Mouse (Mus musculus) thymus, adult 2 months (tissue): ENCODE results near the gene Prep. TPM values are rescaled to one million over a fixed set of nuclear protein-coding genes. Genes with fewer than 3 reads are reported as not detected.

Experiments used
- DNase-seq: peaks from one replicate; pipeline ENCODE4 v3.0.0; 2021
- H3K27ac ChIP-seq: fragments of 200-500 bp; 2 replicates; pipeline ENCODE4 v1.5.1; 2012; ENCODE audit warnings: low read length, control low read depth; ENCODE audit not compliant: control insufficient read depth, insufficient read depth
- H3K27me3 ChIP-seq: fragments of 200-500 bp; 2 replicates; pipeline ENCODE4 v1.6.1; 2012; ENCODE audit warnings: mild to moderate bottlenecking, low read length, moderate library complexity, mixed read lengths; ENCODE audit not compliant: control insufficient read depth, insufficient read depth
- H3K36me3 ChIP-seq: fragments of 200-500 bp; 2 replicates; pipeline ENCODE4 v1.6.1; 2012; ENCODE audit warnings: mild to moderate bottlenecking, low read length, moderate library complexity; ENCODE audit not compliant: control insufficient read depth, insufficient read depth
- H3K4me1 ChIP-seq: fragments of 200-500 bp; replicated peaks from 2 replicates; pipeline ENCODE4 v1.6.1; 2012; ENCODE audit warnings: low read length; ENCODE audit not compliant: control insufficient read depth, insufficient read depth
- H3K4me3 ChIP-seq: fragments of 200-500 bp; 2 replicates; pipeline ENCODE4 v1.5.1; 2012; ENCODE audit warnings: mild to moderate bottlenecking, low read length, control low read depth, moderate library complexity; ENCODE audit not compliant: control insufficient read depth, insufficient read depth
- CTCF ChIP-seq: fragments of 200-500 bp; IDR thresholded peaks from 2 replicates; pipeline ENCODE4 v1.5.1; 2012; ENCODE audit warnings: mild to moderate bottlenecking, control low read depth, low read length, moderate library complexity, borderline replicate concordance; ENCODE audit not compliant: control insufficient read depth, poor library complexity, insufficient read depth; ENCODE audit errors: extremely low read depth
- POLR2A ChIP-seq: fragments of 200-500 bp; IDR thresholded peaks from 2 replicates; pipeline ENCODE4 v1.6.1; 2012; ENCODE audit warnings: mild to moderate bottlenecking, low read length, control low read depth, moderate library complexity; ENCODE audit not compliant: control insufficient read depth, poor library complexity, insufficient read depth; ENCODE audit errors: extremely low read depth
- WGBS: fragments of 180-500 bp; shearing (Covaris S2); methylation state at CpG from one replicate; pipeline ENCODE4 v1.1.7; 2018; 5-methylcytosine and 5-hydroxymethylcytosine counted together
- polyA plus RNA-seq: library from polyadenylated mRNA; depleted of rRNA; stranded (reverse); fragments of >200 nt; gene quantifications from 2 replicates; pipeline ENCODE4 v1.2.3, GENCODE M21; 2012; rRNA removed

Gene Prep
- polyA plus RNA-seq, 1 experiment = 28.1 TPM

- DNase-seq = no peak
- Histone ChIP-seq H3K27ac (no peak overlapping the region), H3K27me3 (no peaks in the 10 kb centered on the region), H3K36me3 (no peaks in the 10 kb centered on the region), H3K4me3 (no peak overlapping the region), H3K4me1 (no peaks in the 10 kb centered on the region)
- TF ChIP-seq CTCF (no peak), POLR2A (no peak)
- WGBS = 97% methylated on average over 2 of the region's 2 CpGs
These were observed 118.5 kb downstream of the Prep start for GRCm38 (mm10) chr10:45185457-45185856.

DNA sequence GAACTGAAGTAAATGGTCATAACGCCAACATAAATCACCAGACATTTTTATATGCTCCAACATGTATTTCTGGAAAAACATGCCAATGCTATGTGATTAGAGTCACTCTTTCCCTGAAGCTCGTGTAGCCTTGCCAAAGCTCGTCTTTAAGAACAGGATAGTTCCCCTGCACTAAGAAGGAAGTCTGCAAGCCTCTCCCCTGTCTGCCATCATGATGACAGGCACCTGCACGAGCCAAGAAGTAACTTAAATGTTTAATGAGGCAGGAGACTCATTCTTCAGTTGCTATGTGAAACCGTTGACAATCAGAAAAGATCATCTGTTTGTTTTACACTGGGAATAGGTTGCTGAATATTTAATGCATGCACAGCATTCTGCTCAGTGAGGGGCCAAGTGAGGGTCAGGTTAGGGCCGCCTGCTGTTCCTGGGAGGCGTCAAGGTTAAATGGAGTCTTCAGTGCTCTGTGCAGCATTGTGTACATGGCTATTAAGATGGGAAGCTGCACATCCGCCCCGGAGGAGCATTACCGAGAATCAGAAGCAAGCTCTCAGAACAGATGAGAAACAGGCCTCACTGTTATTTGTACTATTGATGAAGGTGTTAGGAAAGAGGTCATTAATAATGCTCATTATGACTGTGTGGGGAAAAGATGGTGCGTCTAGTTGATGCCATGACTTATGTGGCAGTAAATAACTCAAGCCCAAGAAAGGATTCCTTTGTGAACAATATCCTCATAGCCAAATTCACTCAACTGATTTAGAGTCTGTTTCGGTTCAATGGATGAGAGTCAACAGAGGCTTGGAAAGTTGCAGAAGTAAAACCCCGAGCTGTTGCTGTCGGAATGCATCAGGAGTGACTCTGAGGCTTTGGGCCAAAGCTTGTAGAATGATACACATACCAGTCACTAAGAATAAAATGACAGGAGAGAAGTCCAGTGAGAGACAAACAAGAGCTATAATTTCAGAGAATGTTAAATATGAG lies 126.6 kb downstream of the Prep start:
- H3K4me3 ChIP-seq = no peak overlapping the region
- no peak for DNase-seq
- H3K4me1 ChIP-seq = no peaks in the 10 kb centered on the region
- H3K27ac ChIP-seq = no peak overlapping the region
- 90% methylated on average over 14 of the region's 14 CpGs for WGBS
- H3K36me3 ChIP-seq = no peaks in the 10 kb centered on the region
- no peak for TF ChIP-seq CTCF
- no peak for TF ChIP-seq POLR2A
- H3K27me3 ChIP-seq = no peaks in the 10 kb centered on the region

DNA sequence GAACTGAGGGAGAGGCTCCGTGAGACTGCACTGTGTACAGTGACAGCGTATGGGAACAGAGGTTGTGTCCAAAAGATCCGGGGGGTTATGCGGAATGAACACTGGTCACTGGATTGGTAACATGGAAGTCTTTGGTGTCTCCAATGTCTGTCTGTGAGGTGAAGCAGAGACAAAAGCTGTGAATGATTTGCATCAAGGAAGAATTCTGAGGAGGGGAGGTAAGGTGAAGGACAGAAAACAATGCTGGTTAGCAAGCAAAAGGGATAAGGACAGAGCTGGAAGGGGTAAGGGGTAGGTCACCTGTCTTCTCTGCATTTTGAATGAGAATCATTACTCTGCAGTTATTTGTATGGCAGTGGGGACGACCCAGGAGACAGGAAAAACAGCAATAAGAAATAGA lies 127.5 kb downstream of the Prep start:
- no peak for TF ChIP-seq POLR2A
- no peak for TF ChIP-seq CTCF
- H3K27ac ChIP-seq = no peak overlapping the region
- no peak for DNase-seq
- no peaks in the 10 kb centered on the region for H3K36me3 ChIP-seq
- H3K4me1 ChIP-seq = no peaks in the 10 kb centered on the region
- H3K27me3 ChIP-seq = no peaks in the 10 kb centered on the region
- H3K4me3 ChIP-seq = no peak overlapping the region
- 85% methylated on average over 5 of the region's 5 CpGs for WGBS

- no peaks in the 10 kb centered on the region for H3K36me3 ChIP-seq
- H3K4me1 ChIP-seq = no peaks in the 10 kb centered on the region
- TF ChIP-seq CTCF = no peak
- TF ChIP-seq POLR2A = no peak
- no peaks in the 10 kb centered on the region for H3K27me3 ChIP-seq
- H3K4me3 ChIP-seq = no peak overlapping the region
- 70% methylated on average over 1 of the region's 1 CpGs for WGBS
- DNase-seq = no peak
- H3K27ac ChIP-seq = no peak overlapping the region
These were observed 137.6 kb downstream of the Prep start for GRCm38 (mm10) chr10:45204582-45204981.

GRCm38 (mm10) chr10:45210201-45210600 lies 143.2 kb downstream of the Prep start:
- H3K4me3 ChIP-seq = no peak overlapping the region
- no peak overlapping the region for H3K27ac ChIP-seq
- TF ChIP-seq CTCF (no peak), POLR2A (no peak)
- H3K4me1 ChIP-seq = no peaks in the 10 kb centered on the region
- DNase-seq = no peak
- no peaks in the 10 kb centered on the region for H3K27me3 ChIP-seq
- H3K36me3 ChIP-seq = no peaks in the 10 kb centered on the region

- H3K27ac ChIP-seq = no peak overlapping the region
- no peak for DNase-seq
- no peak overlapping the region for H3K4me3 ChIP-seq
- no peaks in the 10 kb centered on the region for H3K36me3 ChIP-seq
- no peaks in the 10 kb centered on the region for H3K4me1 ChIP-seq
- H3K27me3 ChIP-seq = no peaks in the 10 kb centered on the region
- WGBS = 59% methylated on average over 7 of the region's 7 CpGs
- no peak for TF ChIP-seq POLR2A
- no peak for TF ChIP-seq CTCF
These were observed 149.7 kb downstream of the Prep start for GRCm38 (mm10) chr10:45216676-45217075.

Other genes starting within 250 kb of the Prep start
- gene Popdc3, start 110.9 kb downstream of the Prep start, polyA plus RNA-seq = 0.10 and 0.50 TPM in 2 replicates